Mouse (Mus musculus) hematopoietic stem cell, adult 5-6 weeks (primary cell): ENCODE results near the gene Ltbp2. TPM values are rescaled to one million over a fixed set of nuclear protein-coding genes. Genes with fewer than 3 reads are reported as not detected.
A peak's percentile ranks its signal among the peaks of the same experiment; 100 is the strongest.

Experiments used
- ATAC-seq, 2 experiments: fragments of 125-278 bp in 1 of 2; replicated peaks in 1 of 2; 2 replicates each; pipeline ENCODE4 v1.8.0; 2016 to 2017; ENCODE audit warnings: inconsistent platforms in 2 of 2, mild to moderate bottlenecking in 2 of 2, moderate number of reproducible peaks in 2 of 2, low read depth in 1 of 2, moderate TSS enrichment in 1 of 2; ENCODE audit not compliant: low FRiP score in 2 of 2, poor library complexity in 2 of 2, severe bottlenecking in 2 of 2, insufficient read depth in 1 of 2, low TSS enrichment in 1 of 2
- total RNA-seq: library from RNA; stranded (forward); fragments of 172-1452, 232-1000 nt; gene quantifications from 2 replicates; pipeline ENCODE4 v1.2.3, GENCODE M21; 2017

Ltbp2 gene
- total RNA-seq, 1 experiment from 2014 or later, result not detected

DNA sequence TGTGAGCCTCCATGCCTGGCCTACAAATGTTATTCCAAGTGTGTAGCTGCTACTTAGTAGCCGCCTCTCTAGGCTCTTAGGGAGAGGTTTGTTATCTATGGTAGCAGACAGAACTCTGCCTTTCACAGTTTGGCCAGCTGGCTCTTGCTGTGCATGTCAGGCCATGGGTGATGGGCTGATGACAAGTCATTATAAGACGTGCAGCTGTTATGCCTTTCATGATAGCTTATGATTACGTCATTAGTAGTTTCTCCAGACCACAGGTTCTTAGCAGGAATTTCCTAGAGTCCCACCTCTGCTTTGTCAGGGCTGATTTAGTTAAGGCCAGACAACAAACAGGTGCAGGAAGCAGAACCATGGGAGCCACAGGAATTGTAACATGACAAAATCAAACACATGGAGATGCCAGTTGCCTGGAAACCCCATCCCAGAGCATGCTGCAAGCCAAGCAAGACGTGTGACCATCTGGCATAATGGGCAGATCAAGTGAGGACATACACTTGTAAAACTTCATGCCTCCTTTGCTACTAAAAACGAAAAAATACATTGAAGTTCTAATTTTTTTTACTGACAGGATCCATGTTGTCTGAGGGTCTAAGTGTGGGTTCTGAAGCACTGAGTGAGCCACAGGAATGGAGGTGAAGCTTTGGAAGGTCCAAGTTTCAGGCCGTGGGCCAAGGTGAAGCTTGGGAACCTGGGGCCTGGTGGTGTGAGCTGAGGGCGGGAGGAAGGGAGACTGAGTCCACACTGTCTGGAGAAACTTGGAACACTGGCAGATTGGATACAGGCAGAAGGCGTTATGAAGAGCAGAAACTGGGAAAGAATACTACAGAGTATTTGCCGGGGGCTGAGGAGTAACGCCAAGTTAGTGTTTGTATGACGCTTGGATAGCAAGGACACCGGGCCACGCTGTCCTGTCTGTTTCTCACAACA is 56.8 kb downstream of the Ltbp2 start:
- peak in 1 of 2 experiments; percentile 14; a peak in 1 of 4 replicates for ATAC-seq

DNA sequence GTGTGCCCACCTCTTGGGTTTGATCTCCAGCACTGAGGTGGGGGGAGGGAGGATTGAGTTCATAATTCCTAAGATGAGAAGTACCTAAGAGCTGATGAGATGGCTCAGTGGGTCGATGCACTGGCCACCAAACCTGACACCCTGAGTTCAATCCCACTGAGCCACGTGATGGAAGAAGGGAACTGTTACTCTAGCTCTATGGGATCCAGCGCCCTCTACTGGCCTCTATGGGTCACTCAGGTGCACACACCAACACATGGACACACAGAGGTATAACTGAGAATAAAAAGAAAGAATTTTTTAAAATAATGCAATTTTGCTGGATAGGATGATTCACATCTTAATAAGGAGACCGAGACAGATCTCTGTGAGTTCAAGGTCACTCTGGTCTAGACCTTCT is 57.8 kb downstream of the Ltbp2 start:
- no peak for ATAC-seq

DNA sequence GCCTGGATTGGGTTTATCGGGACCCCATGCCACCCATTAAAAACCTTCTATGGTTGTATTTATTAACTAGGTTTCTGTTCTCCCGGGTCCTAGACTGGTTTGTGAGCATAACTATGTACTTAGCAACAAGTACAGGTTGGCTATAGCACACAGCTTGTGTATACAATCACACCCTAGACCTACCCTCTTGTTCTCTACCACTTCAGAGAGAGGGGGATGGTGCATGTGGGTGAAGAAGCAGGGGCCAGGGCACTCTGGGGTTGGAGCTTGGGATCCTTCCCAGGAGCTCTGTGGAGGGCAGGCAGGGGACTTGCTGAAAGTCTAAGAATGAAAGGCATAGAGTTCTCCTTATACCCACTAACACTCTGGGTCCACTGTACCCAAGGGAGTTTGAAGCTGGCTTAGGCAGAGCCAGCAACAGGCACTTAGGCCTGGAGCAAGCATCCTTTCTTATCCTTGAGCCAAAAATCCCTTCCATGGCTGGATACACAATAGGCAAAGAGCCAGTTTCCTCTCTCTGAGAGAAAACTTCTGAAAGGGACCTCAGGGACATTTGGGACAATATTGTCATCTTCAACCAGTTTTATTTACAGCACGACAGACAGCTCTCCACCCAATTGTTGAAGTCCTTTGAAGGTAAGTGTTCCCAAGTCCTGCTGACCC is 61.5 kb downstream of the Ltbp2 start:
- ATAC-seq, result no peak

DNA sequence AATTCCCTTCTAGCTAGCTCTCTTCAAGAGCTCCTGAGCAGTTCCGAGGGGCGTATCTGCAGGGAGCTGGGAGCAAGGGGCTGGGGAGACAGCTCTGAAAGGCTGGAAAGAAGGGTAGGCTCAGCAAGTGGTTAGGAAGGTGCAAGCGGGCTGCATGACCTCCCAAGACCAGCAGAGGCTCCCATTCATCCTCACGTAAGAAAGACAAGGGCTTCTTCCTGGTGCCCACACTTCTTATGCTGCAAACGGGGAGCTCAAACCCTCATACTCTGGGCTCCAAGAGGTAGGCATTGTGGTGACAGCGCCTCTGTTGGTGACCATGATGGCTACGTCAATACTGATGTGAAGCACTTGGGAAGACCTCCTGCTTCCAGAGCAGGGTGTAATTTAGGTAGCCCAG is 62.6 kb downstream of the Ltbp2 start:
- no peak for ATAC-seq

DNA sequence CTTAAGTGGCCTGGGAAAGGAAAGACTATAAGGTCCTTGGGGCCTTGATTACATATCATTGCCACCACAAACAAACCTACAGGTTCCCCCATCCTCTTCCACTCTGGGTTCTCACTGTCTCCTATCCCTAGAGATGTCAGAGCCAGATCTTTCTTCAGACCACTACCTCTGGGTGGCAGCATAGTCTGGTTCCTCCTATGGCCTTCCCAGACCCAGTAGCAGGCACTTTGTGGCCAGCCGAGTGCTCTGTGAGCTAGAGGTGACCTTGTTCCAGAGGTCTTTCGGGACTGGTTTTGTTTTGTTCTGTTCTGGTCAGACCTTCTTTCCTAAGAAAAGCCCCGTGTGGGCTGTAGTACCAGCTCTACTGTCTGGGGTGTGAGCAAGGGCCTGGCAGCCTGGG is 64.3 kb downstream of the Ltbp2 start:
- ATAC-seq, result no peak

DNA sequence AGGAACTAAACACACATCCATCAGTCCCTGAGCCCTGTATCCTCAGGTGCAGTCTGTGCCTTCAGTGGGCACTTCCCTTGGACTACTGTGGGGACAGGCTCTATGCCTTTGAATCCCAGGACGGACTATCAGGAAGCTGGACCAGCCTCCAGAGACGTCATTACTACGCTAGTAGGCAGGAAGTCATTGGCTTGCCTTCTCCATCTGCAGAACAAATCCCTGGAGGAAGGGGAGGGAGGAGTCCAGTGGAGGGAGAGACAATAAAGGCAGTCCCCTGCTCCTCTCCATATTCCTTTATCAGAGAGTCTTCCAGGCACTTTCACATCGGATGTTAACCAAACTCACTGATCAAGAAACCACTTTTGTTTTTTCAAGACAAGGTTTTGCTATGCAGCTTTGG is 64.8 kb downstream of the Ltbp2 start:
- ATAC-seq, result no peak

DNA sequence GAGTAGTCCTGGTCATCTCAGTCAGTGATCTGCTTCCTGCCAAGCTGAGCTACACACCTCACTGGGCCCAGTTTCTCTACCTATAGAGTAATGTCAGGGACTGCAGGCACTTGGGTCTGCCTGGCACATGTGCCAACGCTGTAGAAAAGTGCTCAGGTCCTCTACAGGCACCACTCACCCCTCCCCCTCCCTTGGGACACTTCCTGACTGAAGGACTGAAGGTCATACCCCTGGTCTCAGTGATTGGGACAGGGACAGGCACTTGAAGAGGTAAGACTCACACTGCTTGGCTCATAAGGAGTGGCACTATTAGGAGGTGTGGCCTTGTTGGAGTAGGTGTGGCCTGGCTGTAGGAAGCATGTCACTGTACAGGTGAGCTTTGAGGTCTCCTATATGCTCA is 65.5 kb downstream of the Ltbp2 start:
- ATAC-seq, result no peak

DNA sequence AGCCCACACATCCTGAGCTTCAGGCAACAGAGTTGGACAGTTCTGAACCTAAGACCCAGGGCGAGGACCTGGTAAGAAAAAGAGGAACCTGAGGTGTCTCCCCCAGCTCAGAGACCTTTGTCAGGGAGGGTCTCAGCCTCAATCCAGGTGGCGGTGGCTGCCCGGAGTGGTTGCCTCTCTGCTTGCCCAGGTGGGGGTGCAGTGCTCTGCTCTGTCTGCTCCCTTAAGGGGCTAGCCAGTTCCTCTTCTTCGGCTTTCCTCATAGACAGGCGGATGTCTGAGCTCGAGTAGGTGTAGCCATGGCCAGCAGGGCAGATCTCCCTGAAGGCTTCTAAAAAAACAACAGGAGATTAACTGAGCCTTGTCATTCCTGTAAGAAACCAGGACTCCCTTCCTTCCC is 67.3 kb downstream of the Ltbp2 start:
- peak; percentile 50 to 63 for ATAC-seq

DNA sequence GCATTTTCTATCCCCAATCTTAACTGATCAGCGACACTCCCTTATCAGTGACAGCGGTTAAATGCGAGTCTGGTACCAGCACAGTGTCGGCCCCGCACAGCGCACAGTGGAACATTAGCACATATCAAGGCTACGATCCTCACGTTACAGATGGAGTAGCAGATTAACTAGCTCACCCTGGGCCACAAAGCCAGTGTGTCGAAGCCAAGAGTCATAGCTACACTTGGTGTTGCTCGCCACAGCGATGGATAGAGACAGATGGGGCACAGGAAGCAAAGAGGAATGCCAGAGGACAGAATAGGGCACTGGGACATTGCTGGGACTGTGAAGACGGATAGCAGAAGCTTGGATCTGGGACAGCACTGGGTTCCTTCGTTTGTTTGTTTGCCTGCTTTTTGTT is 69.0 kb downstream of the Ltbp2 start:
- no peak for ATAC-seq

DNA sequence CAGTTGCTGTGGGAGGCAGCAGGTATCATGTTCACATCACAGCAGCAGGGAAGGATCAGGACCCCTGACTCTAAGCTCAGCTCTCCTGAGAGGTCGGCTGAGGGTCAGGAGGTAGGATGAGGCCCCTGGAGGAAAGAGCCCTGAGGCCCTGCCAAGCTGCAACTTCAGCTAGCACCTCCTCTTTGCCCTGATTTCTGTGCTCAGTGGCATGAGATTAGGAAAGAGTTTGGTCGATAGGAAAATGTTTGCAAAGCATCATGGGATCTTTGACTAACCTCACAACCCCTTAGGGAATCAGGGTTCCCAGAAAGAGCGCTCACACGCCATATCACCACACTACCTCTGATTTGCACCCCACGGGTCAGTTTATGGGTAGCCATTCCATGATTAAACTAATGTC is 69.6 kb downstream of the Ltbp2 start:
- ATAC-seq, result no peak

DNA sequence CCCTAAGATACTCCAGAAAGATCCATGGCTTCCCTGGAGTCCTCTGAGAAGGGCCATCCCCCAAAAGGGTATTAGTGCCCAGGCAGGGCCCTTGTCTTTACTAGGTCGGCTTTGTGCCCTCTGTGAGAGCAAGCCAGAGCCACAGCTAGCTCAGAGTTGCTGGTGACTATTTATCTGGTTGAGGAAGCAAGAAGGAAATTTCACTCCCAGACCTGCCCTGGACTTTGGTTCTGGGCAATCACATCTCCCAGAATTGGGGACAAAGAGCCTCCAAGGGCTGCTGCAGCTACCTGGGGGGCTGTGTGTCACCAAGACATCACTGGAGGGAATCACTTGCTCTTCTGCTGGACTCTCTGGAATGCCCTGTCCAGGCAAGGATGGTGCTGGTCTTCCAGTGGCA is 70.3 kb downstream of the Ltbp2 start:
- no peak for ATAC-seq

DNA sequence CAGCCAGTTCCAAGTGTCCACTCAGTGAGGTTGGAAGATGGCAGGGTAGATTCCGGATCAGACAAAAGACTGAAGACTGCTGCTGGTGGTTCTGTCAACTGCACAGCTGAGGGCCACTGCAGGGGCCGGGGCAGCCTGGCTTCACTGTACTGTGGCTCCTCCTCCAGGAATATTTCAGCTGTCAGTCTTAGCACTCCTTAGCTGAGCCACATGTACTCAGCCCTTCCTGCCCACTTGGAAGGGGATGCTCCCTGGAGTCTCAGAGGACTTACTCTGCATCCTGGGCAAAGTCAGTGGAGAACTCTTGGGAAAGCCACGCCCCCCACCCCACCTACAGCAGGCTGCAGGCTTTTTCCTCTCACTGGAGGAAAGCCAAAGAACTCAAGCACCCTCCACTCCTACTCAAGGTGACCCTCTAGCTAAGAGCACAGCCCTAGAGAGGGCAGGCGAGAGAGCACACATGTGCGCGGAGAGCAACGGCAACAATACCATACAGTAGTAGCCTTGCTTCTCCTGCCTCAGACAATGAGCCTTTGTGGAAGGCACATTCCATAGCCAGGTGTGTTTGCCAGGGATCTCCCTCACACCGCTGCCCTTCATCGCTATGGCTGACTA is 71.0 kb downstream of the Ltbp2 start:
- ATAC-seq, result no peak

DNA sequence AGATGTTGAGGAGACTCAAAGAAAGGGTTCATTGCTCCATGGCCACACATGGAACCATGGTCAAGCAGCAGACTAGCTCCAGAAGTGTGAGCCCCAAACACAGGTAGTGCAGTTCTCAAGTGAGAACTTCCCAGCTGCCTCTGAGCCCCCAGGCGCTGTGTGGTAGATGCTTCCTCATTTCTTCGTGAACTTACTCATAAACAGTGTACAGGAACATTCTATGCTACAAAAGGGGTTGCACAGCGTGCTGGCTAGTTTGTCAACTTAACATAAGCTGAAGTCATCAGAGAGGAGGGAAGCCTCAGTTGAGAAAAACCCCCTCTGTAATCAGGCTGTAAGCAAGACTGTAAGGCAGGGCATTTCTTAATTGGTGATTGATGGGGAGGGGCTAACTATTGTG is 73.7 kb downstream of the Ltbp2 start:
- ATAC-seq, result no peak

DNA sequence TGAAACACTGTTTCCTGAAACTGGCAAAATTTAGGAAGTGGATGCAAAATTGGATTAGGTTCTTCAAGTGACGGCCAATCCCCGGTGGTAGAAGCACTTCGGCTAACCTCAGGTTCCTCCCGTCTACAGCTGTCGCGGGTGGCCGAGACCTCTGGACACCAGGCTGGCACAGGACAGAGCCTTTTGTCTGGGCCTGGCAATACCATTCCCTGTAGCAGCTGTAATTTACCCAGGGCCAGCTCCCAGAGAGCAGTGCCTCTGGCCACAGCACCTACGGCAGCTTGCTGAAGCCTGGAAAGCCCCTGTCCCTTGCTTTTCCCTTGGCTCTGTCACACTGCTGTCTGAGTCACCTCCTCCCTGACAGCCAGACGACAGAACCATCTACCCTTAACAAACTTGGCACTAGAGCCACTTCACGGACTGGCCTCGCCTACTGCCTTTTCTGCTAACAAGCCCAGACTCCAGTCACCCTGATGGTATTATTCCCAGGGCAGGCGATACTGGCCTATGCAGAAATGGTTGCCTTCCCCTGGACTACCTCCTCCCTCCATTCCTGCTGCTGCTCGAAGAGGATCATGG is 74.7 kb downstream of the Ltbp2 start:
- ATAC-seq, result no peak

DNA sequence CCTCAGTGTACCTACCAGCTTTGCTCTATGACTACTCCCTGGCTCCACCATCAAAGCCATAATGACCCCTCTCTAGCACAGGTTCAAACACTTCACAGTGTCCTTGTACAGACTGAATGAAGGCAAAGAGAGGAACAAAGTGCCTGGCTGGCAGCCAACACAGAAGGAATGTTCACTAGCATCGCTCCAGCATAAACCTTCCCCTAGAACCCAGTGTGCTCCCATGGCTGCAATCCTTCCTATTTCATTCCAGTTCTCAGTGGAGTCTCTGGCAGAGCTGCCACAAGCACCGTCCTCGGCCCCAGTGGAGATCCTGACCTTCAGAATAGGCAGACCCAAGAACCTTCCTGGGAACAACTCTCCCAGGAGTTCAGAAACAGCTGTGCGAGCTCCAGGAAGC is 75.9 kb downstream of the Ltbp2 start:
- no peak for ATAC-seq

DNA sequence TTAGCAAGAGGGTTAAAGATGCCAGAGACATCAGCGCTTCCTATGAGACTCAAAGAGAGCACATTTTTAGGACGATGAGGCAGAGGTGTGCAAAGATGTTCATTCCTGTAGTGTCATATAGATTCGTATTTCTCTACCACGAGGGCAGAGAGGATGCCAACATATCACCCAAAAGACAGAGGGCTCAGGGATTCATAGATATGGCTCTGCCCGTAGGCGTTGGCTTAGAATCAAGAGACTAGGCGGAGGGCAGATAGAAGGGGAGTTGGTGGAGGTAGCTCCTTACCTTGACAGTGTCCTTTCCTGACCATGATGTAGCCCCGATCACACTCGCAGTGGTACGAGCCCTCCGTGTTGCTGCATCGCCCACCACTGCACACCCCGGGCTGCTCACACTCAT is 77.2 kb downstream of the Ltbp2 start:
- no peak for ATAC-seq

DNA sequence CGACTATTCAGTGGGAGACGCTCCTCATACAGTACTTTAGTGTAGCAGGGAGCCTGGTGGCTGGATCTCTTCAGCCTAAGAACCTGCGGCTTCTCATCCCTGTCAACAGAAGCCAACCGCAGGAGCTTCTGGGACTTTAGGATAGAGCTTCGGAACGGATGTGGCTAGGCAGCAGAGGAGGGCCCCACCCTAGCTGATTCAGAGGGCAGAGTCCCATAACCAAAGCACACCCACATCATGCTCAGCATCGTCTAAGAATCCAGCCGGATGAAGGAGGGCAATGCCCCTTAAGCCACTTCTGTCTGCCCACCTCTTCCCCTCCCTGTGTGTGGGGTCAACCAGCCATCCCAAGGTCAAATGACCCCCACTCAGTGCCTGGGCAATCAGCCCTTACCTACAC is 81.7 kb downstream of the Ltbp2 start:
- no peak for ATAC-seq

DNA sequence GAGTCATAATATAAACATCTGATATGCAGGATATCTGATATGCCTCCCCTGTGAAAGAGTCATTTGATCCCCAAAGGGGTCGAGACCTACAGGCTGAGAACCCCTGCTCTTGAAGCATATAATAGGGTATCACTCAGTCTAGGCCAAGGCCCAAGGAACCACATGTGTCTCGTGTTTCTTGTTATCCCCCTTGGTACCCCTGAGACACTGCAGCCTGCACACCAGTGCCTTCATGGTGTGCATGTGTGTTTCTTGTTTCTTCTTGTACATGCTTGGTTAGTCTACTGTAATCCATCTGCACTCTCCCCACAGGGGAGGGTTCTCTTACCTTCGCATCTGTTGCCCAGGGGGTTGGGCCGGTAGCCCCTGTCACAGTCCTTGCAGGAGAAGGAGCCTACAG is 83.7 kb downstream of the Ltbp2 start:
- no peak for ATAC-seq
